Mouse (Mus musculus) brain, embryonic 18.5 days (tissue): Measurements from ENCODE around the gene Adgrf4.

Experiments
- DNase-seq: peaks from one replicate; pipeline ENCODE4 v3.0.0-alpha.2; 2012; ENCODE audit warnings: low read depth, low spot score

The Adgrf4 gene

DNA sequence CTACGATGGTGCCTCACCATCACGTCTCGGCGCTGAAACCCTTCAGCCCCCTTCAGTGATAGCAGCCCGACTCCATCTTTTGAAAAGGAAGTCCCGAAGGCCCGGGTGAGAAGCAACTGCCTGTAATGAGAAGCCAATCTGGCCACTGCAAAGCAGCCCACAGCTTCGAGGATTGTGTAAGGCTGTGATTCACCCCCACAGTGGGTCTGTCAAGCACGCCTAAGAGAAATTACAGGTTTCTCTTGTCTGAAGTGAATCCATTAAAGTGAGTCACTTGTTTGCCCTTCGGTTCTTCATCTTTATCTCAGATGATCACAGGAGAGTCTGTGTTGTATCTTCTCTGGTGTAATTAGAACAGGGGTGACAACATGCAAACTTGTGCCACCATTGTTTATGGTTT is at the start of gene Adgrf4:
TSS of gene Adgrf4 (minus strand) at position 149 of the 400 bp plus-strand sequence.
- no peak for DNase-seq

DNA sequence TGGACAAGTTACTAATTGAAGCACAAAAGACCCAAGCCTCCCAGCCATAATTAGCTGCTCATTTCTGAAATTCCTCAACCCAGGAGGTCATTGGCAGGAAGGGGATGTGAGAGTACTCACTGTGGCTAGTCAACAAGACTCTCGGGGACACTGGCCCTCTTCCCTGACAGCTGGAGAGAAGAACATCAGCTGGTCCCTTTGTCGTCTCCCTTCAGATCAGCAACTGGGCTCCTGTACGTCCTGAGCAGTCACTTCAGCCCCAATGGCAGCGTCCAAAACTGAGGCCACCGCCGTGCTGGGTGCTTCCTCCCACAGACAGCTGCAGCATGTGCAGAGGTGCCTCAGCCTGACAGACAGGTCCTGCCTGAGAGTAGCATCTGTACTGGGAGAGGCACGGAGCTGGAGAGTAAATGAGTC is 49.7 kb upstream of the Adgrf4 start, which contains the start of gene Adgrf2:
TSS of gene Adgrf2 (minus strand) at position 379 of the 417 bp plus-strand sequence.
- DNase-seq = no peak

GRCm38 (mm10) chr17:42738794-42739193 is 46.7 kb upstream of the Adgrf4 start:
- no peak for DNase-seq

DNA sequence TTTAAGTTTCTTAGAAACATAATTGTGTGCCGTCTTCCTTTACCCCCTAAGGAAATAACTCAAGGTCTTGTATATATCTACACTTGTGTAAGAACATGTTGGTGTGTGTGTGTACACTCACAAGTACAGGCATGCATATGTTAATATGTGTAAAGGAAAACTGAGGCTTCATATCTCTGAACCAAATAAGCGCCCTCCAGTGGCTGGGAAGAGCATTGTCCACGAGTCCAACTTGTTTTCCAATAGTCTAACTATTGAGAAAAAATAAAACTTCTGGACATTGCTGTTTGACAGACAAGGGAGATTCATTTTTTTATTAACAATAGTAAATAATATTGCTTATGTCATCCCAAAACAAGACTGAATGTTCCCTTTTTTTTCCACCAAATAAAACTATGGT is 25.1 kb upstream of the Adgrf4 start:
- DNase-seq = no peak

DNA sequence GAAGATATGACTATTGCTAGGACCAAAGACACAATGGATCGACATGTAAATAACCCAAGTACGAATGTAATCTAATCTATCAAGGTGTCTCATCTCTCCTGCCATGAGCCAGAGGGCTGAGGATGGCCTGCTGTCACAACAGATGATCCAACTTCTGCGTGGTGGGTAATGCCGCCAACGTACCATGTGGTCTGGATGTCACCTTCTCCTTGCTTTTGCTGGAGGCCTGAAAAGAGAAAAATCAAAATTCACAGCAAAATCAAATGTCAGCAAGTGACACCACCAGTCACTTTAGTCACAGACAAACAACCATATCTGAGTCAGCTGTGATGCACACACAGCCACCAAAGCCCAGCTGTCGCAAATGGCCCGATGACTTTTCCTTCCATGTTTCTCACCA is 22.9 kb upstream of the Adgrf4 start:
- no peak for DNase-seq

DNA sequence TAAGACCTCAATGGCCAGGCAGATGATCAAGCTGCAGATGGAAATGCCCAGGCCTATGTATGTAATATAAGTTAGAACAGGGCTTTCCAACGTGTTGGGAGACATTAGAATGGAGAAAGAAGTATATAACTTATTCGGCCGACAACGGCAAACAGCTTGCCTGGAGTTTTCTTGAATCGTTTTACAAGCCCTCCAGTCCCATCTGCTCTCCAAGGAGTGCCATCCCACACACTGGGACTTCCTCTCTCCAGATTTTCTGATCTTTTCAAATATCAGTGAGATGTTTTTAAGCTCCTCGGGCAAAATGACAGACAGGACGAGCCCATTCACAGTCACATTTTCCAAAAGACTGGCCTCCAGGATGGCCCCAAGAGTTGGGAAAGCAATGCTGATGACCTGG is 18.6 kb upstream of the Adgrf4 start:
- no peak for DNase-seq

DNA sequence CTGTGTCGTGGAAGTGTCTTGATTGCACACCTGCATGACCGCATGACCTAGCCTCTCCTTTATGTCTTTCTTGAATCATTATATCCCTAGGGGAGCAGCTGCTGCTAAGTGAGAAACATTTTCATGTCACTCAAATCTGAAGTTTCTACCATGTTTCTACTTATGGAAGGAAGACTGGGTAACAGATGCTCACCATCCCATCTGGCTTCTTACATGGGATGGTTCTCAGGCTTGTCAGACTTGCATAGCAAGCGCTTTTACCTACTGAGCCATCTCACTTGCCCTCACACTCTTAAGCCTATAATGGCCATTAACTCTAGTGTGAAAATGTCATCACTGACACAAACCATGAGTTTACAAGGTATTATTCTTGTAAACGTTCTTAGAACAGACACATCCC is 13.5 kb upstream of the Adgrf4 start:
- no peak for DNase-seq

- no peak for DNase-seq
Measured at GRCm38 (mm10) chr17:42702198-42702597, 10.1 kb upstream of the Adgrf4 start.

DNA sequence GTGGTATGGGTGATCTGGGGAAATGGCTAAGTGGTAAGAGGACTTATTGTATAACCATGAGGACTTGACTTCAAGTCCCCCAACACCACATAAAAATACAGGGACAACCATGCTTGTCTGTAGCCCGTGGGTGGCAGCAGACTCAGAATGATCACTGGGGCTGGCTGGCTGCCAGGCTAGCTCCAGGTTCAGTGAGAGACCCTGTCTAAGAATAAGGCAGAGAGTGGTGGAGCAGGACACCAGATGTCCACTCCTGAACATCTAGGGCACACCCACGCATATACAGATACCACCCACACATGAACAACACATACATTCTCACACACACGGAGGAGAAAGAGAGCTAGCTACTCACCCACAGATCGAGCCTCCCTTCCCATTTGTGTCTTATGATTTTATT is 2.6 kb upstream of the Adgrf4 start:
- no peak for DNase-seq

- no peak for DNase-seq
Measured at GRCm38 (mm10) chr17:42690531-42690930, 1.6 kb downstream of the Adgrf4 start.

DNA sequence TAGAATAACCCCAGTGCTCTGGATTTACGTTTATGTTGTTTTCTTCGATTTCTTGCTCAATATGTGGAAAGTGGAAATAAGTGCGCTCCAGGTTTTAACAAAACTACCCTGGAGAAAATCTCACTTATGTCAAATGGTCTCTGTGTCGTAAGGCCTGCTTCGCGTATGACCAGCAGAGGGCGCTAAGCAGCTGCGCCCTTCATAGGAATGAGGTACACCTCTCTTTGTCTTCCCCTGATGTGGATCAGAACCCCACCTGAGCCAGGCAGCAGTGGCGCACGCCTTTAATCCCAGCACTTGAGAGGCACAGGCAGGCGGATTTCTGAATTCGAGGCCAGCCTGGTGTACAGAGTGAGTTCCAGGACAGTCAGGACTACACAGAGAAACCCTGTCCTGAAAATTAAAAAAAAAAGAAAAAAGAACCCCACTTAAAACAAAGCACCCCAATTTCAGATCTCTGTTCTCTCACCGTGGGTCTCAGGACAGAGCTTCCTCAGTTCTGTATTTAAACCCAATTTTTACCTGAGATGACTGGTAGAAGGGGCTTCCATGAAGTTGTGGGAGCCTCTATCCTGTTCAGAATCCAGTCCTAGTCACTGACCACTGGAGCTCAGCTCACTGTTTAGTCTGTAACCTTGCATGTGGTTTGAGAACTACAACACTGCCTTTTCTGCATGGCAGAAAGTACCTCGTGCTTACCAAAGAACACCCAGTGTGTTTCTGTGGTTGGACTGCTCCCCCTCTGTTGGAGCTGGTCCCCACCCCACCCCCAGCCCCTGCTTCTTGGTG is 33.3 kb downstream of the Adgrf4 start:
- no peak for DNase-seq

DNA sequence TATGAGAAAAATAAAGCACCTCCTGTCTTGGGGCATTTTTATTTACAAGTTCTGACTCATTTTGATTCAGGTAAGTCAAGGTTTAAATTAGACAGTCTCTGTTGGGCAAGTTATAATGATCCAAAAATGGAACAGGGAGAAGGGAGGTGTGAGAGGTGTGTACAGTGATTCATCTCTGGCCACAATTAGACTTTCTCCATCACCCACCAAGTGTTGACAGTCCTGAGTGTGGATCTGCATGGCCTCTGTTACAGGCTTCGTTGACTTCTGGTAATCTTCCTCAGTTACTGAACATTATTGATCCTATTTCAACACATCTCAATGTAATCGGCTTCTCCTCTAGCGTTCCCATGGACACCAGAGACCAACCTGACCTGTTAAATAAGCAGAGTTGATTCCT is 48.7 kb downstream of the Adgrf4 start:
- DNase-seq = no peak

- no peak for DNase-seq
Measured at GRCm38 (mm10) chr17:42630206-42630605, 61.9 kb downstream of the Adgrf4 start.

DNA sequence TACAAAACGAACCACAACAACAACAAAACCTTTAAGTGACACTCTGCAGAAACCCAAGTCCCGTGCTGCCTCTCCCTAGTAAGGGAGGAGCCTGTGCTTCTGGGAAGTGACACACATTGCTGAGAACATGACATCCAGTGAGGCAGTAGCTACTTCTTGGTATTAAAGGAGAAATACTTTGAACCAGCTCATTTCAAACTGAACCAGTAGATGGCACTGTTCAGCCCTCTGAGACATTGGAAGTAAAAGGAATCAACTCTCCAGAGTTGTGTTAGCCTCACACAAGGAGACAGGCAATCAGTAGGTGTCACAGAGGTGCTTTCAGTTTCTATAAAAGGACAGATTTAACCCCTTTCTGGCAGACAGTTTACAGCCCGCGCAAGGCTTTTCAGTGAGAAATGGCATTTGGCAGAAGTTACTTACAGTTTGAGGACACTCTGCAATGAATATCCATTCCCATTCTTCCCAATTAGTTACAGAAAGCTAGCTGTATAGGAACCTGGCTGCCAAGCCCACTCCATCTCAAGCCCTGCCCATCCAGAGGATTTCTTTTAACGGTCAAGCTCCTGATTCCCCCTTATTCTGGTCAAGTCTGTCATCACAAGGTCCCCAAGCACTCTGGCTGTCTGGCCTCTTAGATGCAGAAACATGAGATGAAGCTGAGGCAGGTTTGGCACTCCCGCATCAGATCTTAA is 78.9 kb downstream of the Adgrf4 start:
- peak; percentile 24 for DNase-seq

DNA sequence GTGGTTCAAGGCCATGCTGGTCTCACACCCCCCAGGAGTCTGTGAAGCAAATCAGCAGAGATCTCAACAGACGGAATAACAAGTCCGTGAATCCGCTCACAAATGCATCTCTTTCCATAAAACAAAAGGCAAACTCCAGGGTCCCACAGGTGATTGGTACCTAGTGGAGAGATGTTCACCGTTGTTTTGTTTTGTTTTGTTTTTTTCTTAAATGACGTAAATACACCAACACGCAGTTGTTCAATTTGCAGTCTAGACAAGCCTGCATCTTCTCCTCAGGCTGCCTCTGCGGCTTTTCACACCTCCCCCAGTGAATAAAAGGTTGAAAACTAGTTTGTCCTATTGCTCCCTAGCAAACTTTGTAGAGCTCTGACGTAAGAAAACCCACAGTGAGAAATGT is 80.8 kb downstream of the Adgrf4 start, which contains the start of gene Opn5:
TSS of gene Opn5 (minus strand) at position 101 of the 400 bp plus-strand sequence.
- DNase-seq = no peak

DNA sequence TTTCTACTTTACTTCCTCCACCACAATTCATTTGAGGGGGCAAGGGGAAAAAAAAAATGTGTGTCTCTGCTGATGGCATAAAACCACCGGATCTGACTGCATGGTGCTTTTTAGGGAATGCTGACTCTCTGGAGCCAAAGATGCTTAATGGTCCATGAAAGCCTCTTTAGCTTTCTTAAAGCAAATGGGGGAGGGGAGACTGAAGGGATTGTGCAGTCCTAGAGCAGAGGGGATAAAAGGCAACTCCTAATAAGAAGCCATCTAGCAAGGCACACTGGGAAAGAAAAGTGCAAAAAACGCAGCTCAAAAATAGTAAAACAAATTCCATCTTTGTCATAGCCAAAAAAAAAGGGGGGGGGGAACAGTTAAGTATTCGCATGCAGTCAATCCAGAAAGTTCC is 83.8 kb downstream of the Adgrf4 start:
- no peak for DNase-seq
